ENCODE assay signal across 22 mouse cellular contexts in the genomic region with DNA sequence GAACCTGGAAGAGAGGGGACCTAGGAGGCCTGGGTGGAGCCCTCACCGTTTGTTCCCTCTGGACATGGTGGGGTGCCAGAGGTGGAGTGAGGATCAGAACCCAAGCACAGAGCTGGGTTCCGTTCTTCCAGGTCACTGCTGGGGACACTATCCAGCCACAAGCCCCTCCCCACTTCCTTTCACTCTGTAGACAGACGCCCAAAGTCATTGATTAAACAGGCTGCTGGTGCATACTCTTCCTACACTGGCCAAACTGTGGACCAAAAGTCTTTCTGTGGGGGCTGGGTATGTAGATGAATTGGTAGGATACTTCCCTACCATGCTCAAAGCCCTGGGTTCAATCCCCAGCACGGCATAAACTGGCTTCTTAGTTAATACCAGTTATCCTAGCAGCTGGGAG. TPM values are rescaled to one million over a fixed set of nuclear protein-coding genes. Genes with fewer than 3 reads are reported as not detected.
DNase-seq lines count a peak whose midpoint lies in the region; ATAC-seq and TF ChIP-seq lines count a peak whose summit lies in the region.
"Had no signal": no experiment of that assay in that cellular context is flagged by ENCODE, and none has a peak within 500 bp of the region (broad histone marks: within the 10 kb centered on the region; RNA-seq: fewer than 3 reads in every experiment).

No protein-coding gene starts in this region.

- H3K9me3 ChIP-seq in liver, embryonic 12.5 days (replicated peaks): no peaks in the 10 kb centered on the region
- H3K9me3 ChIP-seq in liver, postnatal 0 days (ENCODE audit: low read length): no peaks in the 10 kb centered on the region
- H3K9me3 ChIP-seq: embryonic facial prominence, embryonic 10.5 days; embryonic facial prominence, embryonic 12.5 days; G1E had no signal

- WGBS in kidney, adult 2 months: 75% methylated on average over 4 of the region's 4 CpGs
- 44% methylated on average over 4 of the region's 4 CpGs for WGBS in liver, embryonic 12.5 days (ENCODE audit: insufficient replicate concordance)
- 50% methylated on average over 4 of the region's 4 CpGs for WGBS in liver, postnatal 0 days (ENCODE audit: insufficient replicate concordance)

- H3K4me3 ChIP-seq in kidney, adult 2 months (ENCODE audit: insufficient read depth, low read depth, low read length): no peak overlapping the region
- no peak overlapping the region for H3K4me3 ChIP-seq in liver, embryonic 12.5 days
- no peak overlapping the region for H3K4me3 ChIP-seq in liver, postnatal 0 days (ENCODE audit: low read depth, low read length)
- H3K4me3 ChIP-seq: embryonic facial prominence, embryonic 10.5 days; embryonic facial prominence, embryonic 12.5 days had no signal

- no peaks in the 10 kb centered on the region for H3K27me3 ChIP-seq in kidney, adult 2 months (replicated peaks; ENCODE audit: control insufficient read depth, insufficient read depth, low read length)
- H3K27me3 ChIP-seq in liver, embryonic 12.5 days (replicated peaks): peaks cover 38% of the 10 kb centered on the region; the same call in 1 of the 2 replicates
- 0 out of 2 replicates have a peak, but pooled peaks cover 2% of the 10 kb centered on the region for H3K27me3 ChIP-seq in liver, postnatal 0 days (ENCODE audit: insufficient read depth, low read length)
- H3K27me3 ChIP-seq: embryonic facial prominence, embryonic 12.5 days; Patski had no signal

- H3K36me3 ChIP-seq in kidney, adult 2 months (ENCODE audit: control insufficient read depth, insufficient read depth, low read length): no peaks in the 10 kb centered on the region
- no peaks in the 10 kb centered on the region for H3K36me3 ChIP-seq in liver, embryonic 12.5 days
- no peaks in the 10 kb centered on the region for H3K36me3 ChIP-seq in liver, postnatal 0 days (replicated peaks; ENCODE audit: insufficient read depth, low read length)
- H3K36me3 ChIP-seq: embryonic facial prominence, embryonic 10.5 days; embryonic facial prominence, embryonic 12.5 days; G1E had no signal

- DNase-seq in kidney, adult 2 months: peak; percentile 42
- DNase-seq in kidney, postnatal 25 days: no peak
- no peak for DNase-seq in liver
- DNase-seq in liver, postnatal 0 days: no peak
- DNase-seq: adrenal gland, adult 8-10 months; adrenal gland, postnatal 14 days; adrenal gland, postnatal 36 days; B cell, adult 2 months; cerebellum, adult 11-12 months; cerebellum, adult 2 months; cerebellum, adult 9-10 months; cerebellum, postnatal 10 days; cerebellum, postnatal 25 days had no signal

- H3K4me2 ChIP-seq in liver, embryonic 12.5 days: no peak overlapping the region
- H3K4me2 ChIP-seq in liver, postnatal 0 days (ENCODE audit: low read depth, low read length): no peak overlapping the region
- H3K4me2 ChIP-seq: embryonic facial prominence, embryonic 12.5 days had no signal

- TF ChIP-seq CTCF in kidney, adult 2 months (conservative IDR thresholded peaks at IDR 0.05; ENCODE audit: insufficient read depth, insufficient read length, low read depth, low read length): no peak
- TF ChIP-seq CTCF in liver, postnatal 0 days (IDR thresholded peaks at IDR 0.05; ENCODE audit: low read depth): no peak

- no peaks in the 10 kb centered on the region for H3K4me1 ChIP-seq in kidney, adult 2 months (ENCODE audit: control insufficient read depth, insufficient read depth, low read length)
- H3K4me1 ChIP-seq in liver, embryonic 12.5 days: no peaks in the 10 kb centered on the region
- no peaks in the 10 kb centered on the region for H3K4me1 ChIP-seq in liver, postnatal 0 days (ENCODE audit: insufficient read depth)

- no peak for TF ChIP-seq EP300 in liver, postnatal 0 days (IDR thresholded peaks at IDR 0.05; ENCODE audit: low read depth)

- H3K9ac ChIP-seq in liver, embryonic 12.5 days: no peak overlapping the region
- H3K9ac ChIP-seq in liver, postnatal 0 days (replicated peaks): no peak overlapping the region
- H3K9ac ChIP-seq: embryonic facial prominence, embryonic 12.5 days had no signal

- H3K27ac ChIP-seq in kidney, adult 2 months (ENCODE audit: insufficient read depth, low read depth, low read length): no peak overlapping the region
- H3K27ac ChIP-seq in liver, embryonic 12.5 days: no peak overlapping the region
- no peak overlapping the region for H3K27ac ChIP-seq in liver, postnatal 0 days (ENCODE audit: low read depth)
- H3K27ac ChIP-seq: embryonic facial prominence, embryonic 10.5 days; embryonic facial prominence, embryonic 12.5 days had no signal

- TF ChIP-seq POLR2A in kidney, adult 2 months (IDR thresholded peaks at IDR 0.05; ENCODE audit: low read depth, low read length): no peak

- peak; percentile 35; the same call in 1 of the 2 replicates for ATAC-seq in liver, embryonic 12.5 days
- peak; percentile 55 for ATAC-seq in liver, postnatal 0 days
- ATAC-seq: activated CD4-positive, CD25-positive, alpha-beta regulatory T cell, adult 4 months; CD4-positive, CD25-positive, alpha-beta regulatory T cell, adult 4 months; forebrain, embryonic 14.5 days; forebrain, embryonic 16.5 days; Patski had no signal

RNA-seq across cellular contexts. Expression of gene Atp2c2, which starts 7.8 kb away (rescaled TPM):
- 0.24 and 0.52 TPM in 2 replicates for polyA plus RNA-seq in kidney, adult 2 months (2012; rRNA removed)
- 0.07 and 0.14 TPM in 2 replicates for polyA plus RNA-seq in liver, embryonic 12.5 days (2016; fragmentation: Nextera tagmentation; extraction: Ambion mirVana)
- 0.05 and 0.14 TPM in 2 replicates for polyA plus RNA-seq in liver, postnatal 0 days (2015; fragmentation: Nextera tagmentation; extraction: Ambion mirVana)
- polyA plus RNA-seq: activated CD4-positive, CD25-positive, alpha-beta regulatory T cell, adult 4 months; G1E had no signal

RNA-seq across cellular contexts. Expression of gene Wfdc1, which starts 25.8 kb away (rescaled TPM):
- 8.4 and 11.8 TPM in 2 replicates for polyA plus RNA-seq in kidney, adult 2 months (2012; rRNA removed)
- 0.41 and 0.66 TPM in 2 replicates for polyA plus RNA-seq in liver, embryonic 12.5 days (2016; fragmentation: Nextera tagmentation; extraction: Ambion mirVana)
- polyA plus RNA-seq in liver, postnatal 0 days (2015; fragmentation: Nextera tagmentation; extraction: Ambion mirVana): 6.0 and 7.2 TPM in 2 replicates
- polyA plus RNA-seq: activated CD4-positive, CD25-positive, alpha-beta regulatory T cell, adult 4 months; CD4-positive, CD25-positive, alpha-beta regulatory T cell, adult 4 months; G1E; Patski had no signal

RNA-seq across cellular contexts. Expression of gene Kcng4, which starts 56.5 kb away (rescaled TPM):
- polyA plus RNA-seq in kidney, adult 2 months (2012; rRNA removed): 0.56 and 0.58 TPM in 2 replicates
- polyA plus RNA-seq in liver, embryonic 12.5 days (2016; fragmentation: Nextera tagmentation; extraction: Ambion mirVana): not detected in 2 replicates
- not detected in 2 replicates for polyA plus RNA-seq in liver, postnatal 0 days (2015; fragmentation: Nextera tagmentation; extraction: Ambion mirVana)
- polyA plus RNA-seq: activated CD4-positive, CD25-positive, alpha-beta regulatory T cell, adult 4 months; CD4-positive, CD25-positive, alpha-beta regulatory T cell, adult 4 months; forebrain, embryonic 16.5 days; G1E had no signal
